Mouse (Mus musculus) left cerebral cortex, adult 8-10 months (tissue): ENCODE measurements around the gene Art4. TPM values are rescaled to one million over a fixed set of nuclear protein-coding genes. Genes with fewer than 3 reads are reported as not detected.

Experiments
- DNase-seq, 2 experiments: peaks; one replicate each; pipeline ENCODE4 v3.0.0; 2022; ENCODE audit warnings: low spot score in 2 of 2
- microRNA-seq, 2 experiments: library from miRNA; unstranded; fragments of <30 nt; microRNA quantifications; one replicate each; pipeline ENCODE4 v1.2.0; 2022
- total RNA-seq, 4 experiments: library from RNA; stranded (reverse); gene quantifications; 2 replicates each; pipeline ENCODE4 v1.2.4; 2022

The Art4 gene
- total RNA-seq, 4 experiments from 2014 or later: not detected

DNA sequence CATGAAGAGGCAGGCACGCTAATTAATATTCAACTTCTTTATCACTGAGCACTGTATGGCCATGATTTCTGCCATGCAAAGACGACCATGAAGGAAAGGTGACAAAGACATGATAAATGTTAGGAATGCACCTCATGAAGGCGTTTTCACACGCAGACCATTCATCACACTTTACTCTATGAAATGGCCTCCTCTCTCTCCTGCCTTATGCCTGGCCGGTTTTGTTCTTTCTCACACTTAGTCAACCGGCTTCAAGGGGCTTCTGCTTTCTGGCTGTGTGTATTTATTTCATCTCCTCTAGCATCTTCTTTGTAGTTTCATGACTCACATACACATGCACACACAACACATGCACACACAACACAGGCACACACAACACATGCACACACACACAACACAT is 56.3 kb downstream of the Art4 start:
- no peak for DNase-seq

- no peak for DNase-seq
Observed at GRCm38 (mm10) chr6:136800710-136801109, 56.8 kb downstream of the Art4 start.

Small RNA genes lying within 50 kb of the gene (microRNA-seq; reads per million reads assigned to microRNA genes)
- 0 reads per million in 2 experiments for gene Gm44364

Other genes with a start within 250 kb of the Art4 start
- under 1 TPM in 2 of 4 experiments, not detected in 2; 0.30 to 0.32 TPM for gene Plbd1, start 195.8 kb downstream of the Art4 start, total RNA-seq
- gene Gucy2c, start 76.0 kb downstream of the Art4 start, total RNA-seq: under 1 TPM; 0.21 to 0.52 (median 0.37) TPM
- 10 to 100 TPM in 3 of 4 experiments, 1 to 10 TPM in 1; 9.0 to 13.2 (median 12.5) TPM for gene Hist4h4, start 53.3 kb downstream of the Art4 start, total RNA-seq
- gene H2afj, start 49.5 kb downstream of the Art4 start, total RNA-seq: 10 to 100 TPM; 35.3 to 52.5 (median 39.1) TPM
- gene BC049715, start 30.1 kb downstream of the Art4 start, total RNA-seq: 1 to 10 TPM; 2.1 to 5.4 (median 3.7) TPM
- gene Wbp11, start 29.5 kb downstream of the Art4 start, total RNA-seq: 100 to 1,000 TPM; 110 to 121 (median 116) TPM
- gene Smco3, start 22.3 kb downstream of the Art4 start, total RNA-seq: 1 to 10 TPM; 5.2 to 8.0 (median 7.4) TPM
- gene Mgp, start 18.1 kb upstream of the Art4 start, total RNA-seq: 10 to 100 TPM; 34.0 to 50.1 (median 47.6) TPM
- gene Erp27, start 64.4 kb upstream of the Art4 start, total RNA-seq: not detected
- gene Pde6h, start 66.1 kb upstream of the Art4 start, total RNA-seq: 1 to 10 TPM in 2 of 4 experiments, under 1 TPM in 2; 0.44 to 3.0 (median 1.1) TPM
- 10 to 100 TPM; 16.0 to 24.1 (median 19.6) TPM for gene Arhgdib, start 84.2 kb upstream of the Art4 start, total RNA-seq